Mouse (Mus musculus): ENCODE data around the gene Nsun2. TPM values are rescaled to one million over a fixed set of nuclear protein-coding genes. Genes with fewer than 3 reads are reported as not detected.

Gene Nsun2
- total RNA-seq, 1 experiment from 2014 or later: 206 TPM

DNA sequence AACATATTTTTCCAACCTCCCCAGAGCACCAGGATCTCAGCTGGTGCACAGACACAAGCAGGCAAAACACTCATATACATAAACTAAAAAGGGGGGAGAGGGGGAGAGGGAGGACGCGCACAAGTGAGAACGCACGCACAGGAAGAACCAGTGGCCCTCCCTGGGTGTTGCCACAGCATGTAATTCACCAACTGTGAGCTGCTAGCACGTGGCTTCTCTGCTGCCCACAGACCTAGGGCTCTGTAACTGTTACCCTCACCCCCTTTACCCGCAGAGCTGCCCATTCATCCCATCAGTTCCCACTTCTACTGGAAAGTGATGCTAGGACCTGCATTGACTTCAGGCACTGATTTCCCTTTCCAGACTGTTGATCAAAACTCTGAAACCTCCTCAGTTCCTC, 14.4 kb upstream of the Nsun2 start:
- no peak for ATAC-seq (replicated peaks in 1 of 2; ENCODE audit: insufficient read depth in 1 of 2, low FRiP score in 2 of 2, low TSS enrichment in 1 of 2, low read depth in 1 of 2, poor library complexity in 2 of 2, severe bottlenecking in 2 of 2)

GRCm38 (mm10) chr13:69522161-69522791, 11.3 kb upstream of the Nsun2 start:
- no peak for ATAC-seq (replicated peaks in 1 of 2; ENCODE audit: insufficient read depth in 1 of 2, low FRiP score in 2 of 2, low TSS enrichment in 1 of 2, low read depth in 1 of 2, poor library complexity in 2 of 2, severe bottlenecking in 2 of 2)

DNA sequence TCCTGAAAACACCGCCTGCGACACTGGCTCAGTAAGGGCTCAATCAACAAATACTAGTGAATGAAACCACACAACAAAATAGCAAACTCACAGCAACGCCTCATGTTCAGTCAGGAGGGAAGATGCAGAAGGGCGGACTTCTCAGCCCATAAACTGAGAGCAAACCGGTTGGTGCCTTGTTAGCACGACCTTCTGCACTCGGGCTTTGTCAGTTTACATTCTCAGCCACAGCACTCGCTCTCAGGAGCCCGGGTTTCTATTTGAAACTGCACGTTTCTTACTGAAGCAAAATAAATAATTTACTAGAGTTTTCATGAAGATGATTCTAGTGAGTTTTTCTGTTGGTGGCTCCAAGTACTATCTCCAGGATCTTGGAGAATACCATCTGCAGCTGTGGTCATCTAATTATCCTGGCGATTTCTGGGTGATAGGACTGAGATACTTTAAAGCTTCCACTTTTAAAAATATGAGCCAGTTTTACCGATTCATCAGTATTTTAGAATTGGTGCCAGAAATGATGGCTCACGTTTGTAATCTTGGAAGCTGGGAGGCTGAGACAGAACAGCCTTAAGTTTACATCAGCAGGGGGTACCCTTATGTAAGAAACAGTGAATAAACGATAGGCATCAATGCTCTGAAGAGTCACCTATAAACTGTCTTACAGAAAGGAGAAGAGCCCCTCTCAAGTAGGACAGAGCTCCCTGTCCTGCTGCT, 9.9 kb upstream of the Nsun2 start:
- ATAC-seq (replicated peaks in 1 of 2; ENCODE audit: insufficient read depth in 1 of 2, low FRiP score in 2 of 2, low TSS enrichment in 1 of 2, low read depth in 1 of 2, poor library complexity in 2 of 2, severe bottlenecking in 2 of 2): no peak

GRCm38 (mm10) chr13:69524158-69524530, 9.4 kb upstream of the Nsun2 start:
- ATAC-seq (replicated peaks in 1 of 2; ENCODE audit: insufficient read depth in 1 of 2, low FRiP score in 2 of 2, low TSS enrichment in 1 of 2, low read depth in 1 of 2, poor library complexity in 2 of 2, severe bottlenecking in 2 of 2): no peak

DNA sequence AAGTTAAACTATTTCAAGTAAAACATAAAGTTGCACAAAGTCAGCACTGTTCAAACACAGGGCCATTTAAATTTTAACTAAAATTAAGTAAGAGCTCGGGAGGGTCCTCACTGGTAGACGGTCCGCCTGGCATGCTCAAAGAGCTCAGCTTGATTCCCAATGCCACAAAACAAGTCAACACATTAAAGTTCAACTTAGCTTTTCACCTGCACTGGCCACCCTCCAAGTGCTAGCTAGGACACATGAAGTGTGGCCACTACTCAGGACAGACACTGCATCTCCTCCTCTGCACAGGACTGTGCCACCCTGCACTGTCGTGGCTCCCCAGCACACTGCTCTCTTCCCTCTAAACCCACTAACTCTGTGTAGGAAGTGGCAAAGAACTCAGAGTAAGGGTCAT, 7.7 kb upstream of the Nsun2 start:
- ATAC-seq (replicated peaks in 1 of 2; ENCODE audit: insufficient read depth in 1 of 2, low FRiP score in 2 of 2, low TSS enrichment in 1 of 2, low read depth in 1 of 2, poor library complexity in 2 of 2, severe bottlenecking in 2 of 2): no peak

- ATAC-seq (replicated peaks in 1 of 2; ENCODE audit: insufficient read depth in 1 of 2, low FRiP score in 2 of 2, low TSS enrichment in 1 of 2, low read depth in 1 of 2, poor library complexity in 2 of 2, severe bottlenecking in 2 of 2): no peak
Measured at GRCm38 (mm10) chr13:69528531-69528930, 5.0 kb upstream of the Nsun2 start.

DNA sequence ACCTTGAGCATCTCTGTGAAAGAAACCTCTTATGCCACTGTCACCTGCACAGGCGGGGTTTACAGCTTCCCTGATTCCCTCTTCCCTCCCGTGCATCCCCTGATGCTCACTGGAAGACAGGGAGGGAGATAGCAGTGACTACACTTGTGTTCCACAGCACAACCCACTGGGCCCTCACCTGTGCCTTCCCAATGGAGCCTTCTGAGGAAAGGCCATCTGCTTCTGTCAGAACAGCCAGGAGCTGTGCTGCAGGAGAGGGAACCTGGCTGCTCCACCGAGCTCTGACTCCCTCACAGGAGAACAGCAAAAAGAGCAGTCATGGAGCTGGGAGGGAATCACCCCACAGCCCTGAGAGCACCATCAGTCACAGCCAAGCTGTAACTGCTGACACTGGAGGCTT, 3.4 kb upstream of the Nsun2 start:
- no peak for ATAC-seq (replicated peaks in 1 of 2; ENCODE audit: insufficient read depth in 1 of 2, low FRiP score in 2 of 2, low TSS enrichment in 1 of 2, low read depth in 1 of 2, poor library complexity in 2 of 2, severe bottlenecking in 2 of 2)

- ATAC-seq (replicated peaks in 1 of 2; ENCODE audit: insufficient read depth in 1 of 2, low FRiP score in 2 of 2, low TSS enrichment in 1 of 2, low read depth in 1 of 2, poor library complexity in 2 of 2, severe bottlenecking in 2 of 2): no peak
Measured at GRCm38 (mm10) chr13:69530951-69531350, 2.6 kb upstream of the Nsun2 start.

DNA sequence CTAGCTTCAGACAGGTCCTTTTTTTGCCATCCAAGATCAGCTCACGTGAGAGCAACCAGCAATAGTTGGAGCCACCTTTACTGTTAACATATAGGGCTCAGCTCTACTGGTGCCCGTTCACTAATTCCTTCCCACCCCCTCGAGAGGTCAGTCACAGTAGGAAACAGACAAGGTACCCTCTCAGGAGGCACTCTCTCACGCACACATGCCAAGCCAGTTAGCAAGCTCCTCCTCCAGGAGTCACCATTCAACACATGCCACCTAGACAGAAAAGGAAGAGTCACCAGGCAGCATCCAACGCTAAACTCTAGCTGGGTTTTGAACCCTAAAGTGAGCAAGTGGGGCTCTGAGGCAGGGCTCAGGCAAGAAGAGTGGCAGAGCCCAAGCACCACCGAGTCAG, 2.1 kb upstream of the Nsun2 start:
- ATAC-seq (replicated peaks in 1 of 2; ENCODE audit: insufficient read depth in 1 of 2, low FRiP score in 2 of 2, low TSS enrichment in 1 of 2, low read depth in 1 of 2, poor library complexity in 2 of 2, severe bottlenecking in 2 of 2): no peak

- no peak for ATAC-seq (replicated peaks in 1 of 2; ENCODE audit: insufficient read depth in 1 of 2, low FRiP score in 2 of 2, low TSS enrichment in 1 of 2, low read depth in 1 of 2, poor library complexity in 2 of 2, severe bottlenecking in 2 of 2)
Measured at GRCm38 (mm10) chr13:69532101-69532892, 1.2 kb upstream of the Nsun2 start.

DNA sequence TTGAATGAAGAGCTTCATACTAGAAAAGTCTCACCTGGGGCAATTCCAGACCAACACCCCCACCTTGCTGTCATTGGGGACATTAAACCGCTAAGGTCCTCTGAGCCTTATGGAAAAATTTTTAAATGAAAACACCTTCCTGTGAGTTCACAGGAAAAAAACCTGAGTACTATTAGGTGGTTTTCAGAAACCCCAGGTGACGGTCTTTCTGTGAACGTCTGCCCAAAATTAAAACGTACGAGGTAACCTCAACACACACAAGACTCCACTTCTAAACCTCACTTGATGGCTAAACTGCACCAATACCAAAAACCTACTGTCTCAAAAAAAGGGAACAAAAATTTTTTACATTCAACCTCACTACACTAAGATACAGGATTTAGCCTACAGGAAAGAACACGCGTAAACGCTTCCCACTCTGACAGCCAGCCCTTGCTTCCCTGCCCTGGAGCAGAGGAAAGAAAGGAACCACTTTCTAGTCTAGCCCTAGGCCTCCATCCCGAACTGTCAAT, 597 bp upstream of the Nsun2 start:
- 0 out of 4 replicates have a peak, but pooled peaks of 1 of the 2 experiments have one; percentile 3 for ATAC-seq (replicated peaks in 1 of 2; ENCODE audit: insufficient read depth in 1 of 2, low FRiP score in 2 of 2, low TSS enrichment in 1 of 2, low read depth in 1 of 2, poor library complexity in 2 of 2, severe bottlenecking in 2 of 2)

DNA sequence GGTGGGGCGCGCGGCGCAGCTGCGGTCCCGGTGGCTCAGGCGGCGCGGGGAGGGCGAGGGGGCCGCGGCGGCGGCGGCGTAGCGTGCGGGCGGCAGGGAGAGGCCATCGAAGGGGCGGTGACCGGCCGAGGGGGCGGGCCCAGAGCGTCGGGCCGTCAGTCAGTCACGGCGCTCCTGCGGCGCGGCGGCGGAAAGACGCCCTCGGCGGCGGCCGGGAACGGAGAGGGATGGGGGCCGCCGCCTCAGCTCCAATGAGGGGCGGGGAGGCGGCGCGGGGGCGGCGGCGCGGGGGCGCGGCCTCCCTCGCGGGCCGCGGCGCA, 748 bp downstream of the Nsun2 start, which contains the start of gene Tent4a:
Tent4a (minus strand) TSS at position 284 of the 320 bp plus-strand sequence.
- ATAC-seq (replicated peaks in 1 of 2; ENCODE audit: insufficient read depth in 1 of 2, low FRiP score in 2 of 2, low TSS enrichment in 1 of 2, low read depth in 1 of 2, poor library complexity in 2 of 2, severe bottlenecking in 2 of 2): peak; percentile 18 to 44; a peak in 3 of 4 replicates

- peak; percentile 72 to 80 for ATAC-seq (replicated peaks in 1 of 2; ENCODE audit: insufficient read depth in 1 of 2, low FRiP score in 2 of 2, low TSS enrichment in 1 of 2, low read depth in 1 of 2, poor library complexity in 2 of 2, severe bottlenecking in 2 of 2)
Measured at GRCm38 (mm10) chr13:69534654-69535551, 1.4 kb downstream of the Nsun2 start.

DNA sequence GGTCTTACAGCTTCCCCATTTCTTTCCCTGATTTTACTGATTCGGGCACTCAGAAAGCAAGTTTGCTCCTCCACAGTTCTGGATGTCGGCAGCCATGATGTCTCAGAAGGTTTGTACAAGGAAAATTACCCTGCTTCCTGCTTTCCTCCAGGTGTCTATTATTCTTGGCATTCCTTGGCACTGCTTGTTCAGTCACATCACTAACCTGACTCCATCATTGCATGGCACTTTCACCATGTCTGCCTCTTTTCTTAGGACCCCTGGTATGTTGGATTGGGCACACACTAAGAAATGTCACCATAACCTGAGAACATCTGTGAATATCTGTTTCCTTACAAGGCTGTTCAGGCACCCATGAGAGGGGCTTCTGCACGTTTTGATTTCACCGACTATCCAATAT, 2.5 kb downstream of the Nsun2 start:
- no peak for ATAC-seq (replicated peaks in 1 of 2; ENCODE audit: insufficient read depth in 1 of 2, low FRiP score in 2 of 2, low TSS enrichment in 1 of 2, low read depth in 1 of 2, poor library complexity in 2 of 2, severe bottlenecking in 2 of 2)

DNA sequence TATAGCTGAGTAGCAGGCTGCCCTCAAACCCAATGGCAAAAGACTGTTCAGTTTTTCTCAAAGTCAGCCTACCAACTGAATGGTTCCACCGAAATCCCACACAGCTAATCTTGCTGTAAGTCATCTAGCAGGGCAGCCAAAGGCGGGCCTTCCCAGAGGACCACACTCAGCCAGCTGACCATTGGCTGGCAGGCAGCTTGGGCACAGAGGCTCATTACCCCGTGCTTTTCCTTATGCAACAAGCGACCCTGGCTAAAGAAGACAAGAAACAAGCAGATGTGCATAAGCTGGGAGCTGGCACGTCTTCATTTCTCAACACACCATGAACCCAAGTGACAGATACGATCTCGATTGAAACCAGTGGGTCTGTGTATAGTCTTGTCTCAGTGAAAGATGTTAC, 3.8 kb downstream of the Nsun2 start:
- ATAC-seq (replicated peaks in 1 of 2; ENCODE audit: insufficient read depth in 1 of 2, low FRiP score in 2 of 2, low TSS enrichment in 1 of 2, low read depth in 1 of 2, poor library complexity in 2 of 2, severe bottlenecking in 2 of 2): no peak

GRCm38 (mm10) chr13:69538327-69538726, 4.8 kb downstream of the Nsun2 start:
- ATAC-seq (replicated peaks in 1 of 2; ENCODE audit: insufficient read depth in 1 of 2, low FRiP score in 2 of 2, low TSS enrichment in 1 of 2, low read depth in 1 of 2, poor library complexity in 2 of 2, severe bottlenecking in 2 of 2): no peak

DNA sequence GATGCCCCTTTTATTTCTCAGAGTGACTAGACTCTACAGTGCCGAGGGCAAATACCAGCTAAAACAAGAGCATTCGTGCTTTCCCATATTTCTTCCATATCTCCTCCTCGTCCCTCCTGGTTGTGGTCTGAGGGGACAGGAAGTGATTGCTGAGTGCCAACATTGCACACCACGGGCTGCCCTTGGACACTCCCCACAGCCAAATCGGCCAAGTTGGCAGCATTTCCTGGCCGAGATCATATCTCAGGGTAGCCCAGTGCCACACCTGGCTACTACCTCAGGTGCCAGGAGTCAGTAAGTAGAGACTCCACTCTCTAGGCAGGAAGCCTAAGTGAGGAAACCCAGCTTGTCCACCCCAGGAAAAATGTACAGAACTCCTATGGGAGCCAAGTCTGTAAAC, 7.7 kb downstream of the Nsun2 start:
- no peak for ATAC-seq (replicated peaks in 1 of 2; ENCODE audit: insufficient read depth in 1 of 2, low FRiP score in 2 of 2, low TSS enrichment in 1 of 2, low read depth in 1 of 2, poor library complexity in 2 of 2, severe bottlenecking in 2 of 2)

Measured in hematopoietic stem cell, adult 5-6 weeks (primary cell).